Mouse (Mus musculus): ENCODE measurements around the gene Fbf1. TPM values are rescaled to one million over a fixed set of nuclear protein-coding genes. Genes with fewer than 3 reads are reported as not detected.
A peak's percentile ranks its signal among the peaks of the same experiment; 100 is the strongest.

Gene Fbf1
- total and polyA plus RNA-seq, 2 experiments from 2014 or later: 35.3 to 68.1 TPM

DNA sequence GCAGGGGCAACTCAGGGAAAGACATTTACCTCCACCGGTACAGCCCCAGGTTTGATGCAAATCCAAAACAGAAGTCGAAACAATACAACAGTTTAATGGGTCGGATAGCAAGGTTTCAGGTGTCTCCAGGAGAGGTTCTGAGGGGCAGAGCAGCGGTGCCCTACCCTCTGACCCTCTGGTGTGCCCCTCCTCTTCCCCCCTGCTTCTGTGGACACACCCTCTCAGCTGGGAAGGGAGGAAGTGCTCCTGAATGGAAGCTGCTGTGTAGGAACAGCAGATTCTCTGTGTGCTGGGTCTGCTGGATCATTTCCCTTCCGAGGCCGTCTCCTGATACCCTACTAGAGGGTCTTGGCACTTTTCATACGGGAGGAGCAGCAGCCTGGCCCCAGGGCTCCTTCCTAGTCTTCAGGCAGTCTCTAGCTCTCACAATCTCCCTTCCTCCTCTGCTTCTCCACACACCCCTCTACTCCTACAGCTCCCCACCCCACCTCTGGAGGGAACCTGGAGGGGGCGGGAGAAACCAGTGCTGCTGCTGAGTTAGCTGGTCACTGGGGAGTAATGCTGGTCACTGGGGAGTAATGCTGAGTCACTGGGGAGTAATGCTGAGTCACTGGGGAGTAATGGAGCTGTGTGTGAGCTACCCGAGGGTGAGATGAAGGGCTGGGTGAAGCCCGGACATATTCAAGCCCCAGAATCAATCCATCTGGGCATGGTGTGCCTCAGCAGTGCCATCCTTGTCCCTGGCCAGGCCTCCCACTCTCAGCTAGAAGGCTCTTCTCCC is 25.6 kb downstream of the Fbf1 start:
- peaks cover 24% of the 10 kb centered on the region; the same call in 1 of the 2 replicates for H3K36me3 ChIP-seq (ENCODE audit: insufficient read depth, low read length)
- ATAC-seq: no peak
- H3K27me3 ChIP-seq (ENCODE audit: insufficient read depth, low read length): no peaks in the 10 kb centered on the region

DNA sequence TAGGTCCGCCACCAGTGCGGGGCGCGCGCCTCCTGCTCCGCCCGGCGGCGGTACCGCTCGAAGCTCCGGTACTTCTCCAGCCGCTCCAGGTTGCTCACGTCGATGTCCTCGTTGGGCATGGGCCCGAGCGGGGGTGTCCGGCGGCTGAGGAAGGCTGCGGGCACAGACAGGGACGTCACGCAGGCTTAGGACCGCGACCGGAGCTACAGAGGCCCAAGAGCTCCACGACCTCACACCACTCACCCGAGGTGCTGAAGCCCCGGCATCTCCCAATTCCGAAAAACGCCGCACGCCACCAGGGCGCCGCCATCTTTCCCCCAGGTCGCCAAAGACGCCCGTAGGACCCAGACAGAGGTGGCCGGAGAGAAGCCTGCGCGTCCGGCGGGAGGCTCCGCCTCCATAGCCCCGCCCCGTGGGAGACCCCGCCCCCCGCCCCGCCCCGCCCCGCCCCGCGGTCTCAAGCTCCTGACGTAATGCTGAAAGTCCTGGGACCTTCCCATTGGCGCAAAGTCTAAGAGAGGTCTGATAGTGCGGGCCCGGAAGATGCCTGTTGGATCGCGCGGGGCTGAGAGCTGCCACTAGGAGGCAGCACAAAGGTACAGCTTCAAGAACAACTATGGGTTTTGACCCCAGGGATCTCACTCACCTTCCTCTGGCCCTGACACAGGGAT is 29.4 kb downstream of the Fbf1 start, which contains the start of gene Mrpl38:
Gene Mrpl38 (minus strand): TSS at position 401 of the 671 bp plus-strand sequence.
- H3K4me3 ChIP-seq (ENCODE audit: low read length): peak within 1 kb of the TSS; percentile 86
- no peaks in the 10 kb centered on the region for H3K27me3 ChIP-seq (ENCODE audit: insufficient read depth, low read length)
- TF ChIP-seq CTCF (IDR thresholded peaks at IDR 0.05; ENCODE audit: low read depth): peak; percentile 79
- H3K27ac ChIP-seq: peak within 1 kb of the TSS; percentile 69
- no peaks in the 10 kb centered on the region for H3K9me3 ChIP-seq (ENCODE audit: low read length)
- peak; percentile 97 for ATAC-seq
- peak; percentile 96 for DNase-seq (ENCODE audit: low spot score)
- no peaks in the 10 kb centered on the region for H3K4me1 ChIP-seq (ENCODE audit: insufficient read depth, low read length)
- H3K36me3 ChIP-seq (ENCODE audit: insufficient read depth, low read length): 0 out of 2 replicates have a peak, but pooled peaks cover 8% of the 10 kb centered on the region
- peak within 1 kb of the TSS; percentile 79 for H3K4me2 ChIP-seq (ENCODE audit: low read depth, low read length)
- WGBS: under 1% methylated on average over 59 of the region's 60 CpGs
- H3K9ac ChIP-seq (replicated peaks; ENCODE audit: low read length): peak within 1 kb of the TSS; percentile 75

More for the DNA sequence above, 25.6 kb downstream of the Fbf1 start:
- no peak overlapping the region for H3K9ac ChIP-seq (replicated peaks; ENCODE audit: low read length)
- H3K4me2 ChIP-seq (ENCODE audit: low read depth, low read length): no peak overlapping the region
- H3K4me3 ChIP-seq (ENCODE audit: low read length): no peak overlapping the region
- H3K9me3 ChIP-seq (ENCODE audit: low read length): no peaks in the 10 kb centered on the region
- H3K4me1 ChIP-seq (ENCODE audit: insufficient read depth, low read length): peaks cover 11% of the 10 kb centered on the region
- no peak for TF ChIP-seq CTCF (IDR thresholded peaks at IDR 0.05; ENCODE audit: low read depth)
- no peak overlapping the region for H3K27ac ChIP-seq
- no peak for DNase-seq (ENCODE audit: low spot score)
- 72% methylated on average over 10 of the region's 10 CpGs for WGBS

DNA sequence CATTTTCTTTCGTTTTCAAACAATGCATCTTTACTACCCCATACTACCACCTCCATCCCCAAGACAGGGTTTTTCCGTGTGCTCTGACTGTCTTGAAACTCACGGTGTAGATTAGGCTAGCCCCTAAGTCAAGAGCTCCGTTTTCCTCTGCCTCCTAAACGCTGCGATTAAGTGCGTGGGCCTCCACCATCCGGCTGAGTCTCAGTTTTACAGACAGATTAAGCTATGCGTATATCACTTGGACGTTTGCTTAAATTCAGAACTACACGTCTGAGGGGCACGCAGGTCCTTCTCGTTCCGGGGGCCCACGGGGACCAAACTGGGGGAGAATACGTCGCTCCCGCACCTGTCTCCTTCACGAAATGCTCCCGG is 29.9 kb downstream of the Fbf1 start:
- DNase-seq (ENCODE audit: low spot score) (peak; percentile 12), ATAC-seq (no peak)
- no peaks in the 10 kb centered on the region for H3K4me1 ChIP-seq (ENCODE audit: insufficient read depth, low read length)
- WGBS: 2% methylated on average over 20 of the region's 20 CpGs
- 0 out of 2 replicates have a peak, but pooled peaks cover 4% of the 10 kb centered on the region for H3K36me3 ChIP-seq (ENCODE audit: insufficient read depth, low read length)
- H3K4me2 ChIP-seq (ENCODE audit: low read depth, low read length): peak overlapping the region; percentile 79
- no peaks in the 10 kb centered on the region for H3K27me3 ChIP-seq (ENCODE audit: insufficient read depth, low read length)
- peak overlapping the region; percentile 75 for H3K9ac ChIP-seq (replicated peaks; ENCODE audit: low read length)
- peak overlapping the region; percentile 69 for H3K27ac ChIP-seq
- no peaks in the 10 kb centered on the region for H3K9me3 ChIP-seq (ENCODE audit: low read length)
- peak overlapping the region; percentile 86 for H3K4me3 ChIP-seq (ENCODE audit: low read length)
- no peak for TF ChIP-seq CTCF (IDR thresholded peaks at IDR 0.05; ENCODE audit: low read depth)

DNA sequence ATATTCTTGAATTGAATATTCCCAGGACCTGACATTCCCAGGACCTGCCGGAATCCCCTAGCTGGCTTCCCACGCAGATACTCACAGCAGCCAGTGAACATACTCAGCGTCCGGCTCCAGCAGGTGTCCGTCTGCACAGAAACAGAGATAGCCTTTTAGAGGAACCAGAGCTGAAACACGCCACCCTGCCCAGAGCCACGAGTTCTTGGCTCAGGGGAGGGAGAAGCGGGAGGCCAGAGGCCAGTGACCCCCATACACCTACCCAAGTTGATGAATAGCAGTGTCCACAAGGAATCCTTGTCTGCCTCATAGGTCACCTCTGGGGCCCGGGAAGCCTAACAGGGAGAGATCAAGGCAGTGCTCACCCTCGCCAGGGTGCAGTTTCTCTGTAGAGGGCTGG is 33.8 kb downstream of the Fbf1 start:
- Histone ChIP-seq H3K36me3 (ENCODE audit: insufficient read depth, low read length) (peaks cover 3% of the 10 kb centered on the region; the same call in 1 of the 2 replicates), H3K4me2 (ENCODE audit: low read depth, low read length) (no peak overlapping the region), H3K4me1 (ENCODE audit: insufficient read depth, low read length) (peaks cover 13% of the 10 kb centered on the region), H3K27ac (no peak overlapping the region), H3K27me3 (ENCODE audit: insufficient read depth, low read length) (no peaks in the 10 kb centered on the region), H3K9ac (replicated peaks; ENCODE audit: low read length) (no peak overlapping the region), H3K9me3 (ENCODE audit: low read length) (no peaks in the 10 kb centered on the region), H3K4me3 (ENCODE audit: low read length) (no peak overlapping the region)
- no peak for TF ChIP-seq CTCF (IDR thresholded peaks at IDR 0.05; ENCODE audit: low read depth)
- ATAC-seq (no peak), DNase-seq (ENCODE audit: low spot score) (no peak)
- WGBS: 90% methylated on average over 10 of the region's 10 CpGs

DNA sequence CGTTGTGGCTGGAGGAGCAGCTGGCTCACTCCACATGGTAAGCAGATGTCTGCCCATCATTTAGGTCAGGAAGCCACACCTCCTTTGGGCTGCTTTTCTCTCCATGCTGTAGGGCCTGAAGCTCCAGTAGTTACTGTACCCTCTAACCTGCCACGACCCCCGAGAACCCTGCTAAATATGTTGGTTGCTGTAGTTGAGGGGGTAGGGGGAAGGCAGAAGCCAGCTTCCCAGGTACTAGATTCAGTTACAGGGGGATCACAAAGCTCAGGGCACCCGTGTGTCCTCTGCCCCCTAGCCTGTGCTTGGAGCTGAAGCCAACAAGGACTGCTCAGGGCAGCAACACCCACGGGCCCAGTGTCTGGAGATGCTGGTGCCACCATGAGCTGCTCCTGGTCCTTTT is 34.5 kb downstream of the Fbf1 start:
- no peak for TF ChIP-seq CTCF (IDR thresholded peaks at IDR 0.05; ENCODE audit: low read depth)
- WGBS: 80% methylated on average over 5 of the region's 5 CpGs
- peaks cover 3% of the 10 kb centered on the region; the same call in 1 of the 2 replicates for H3K36me3 ChIP-seq (ENCODE audit: insufficient read depth, low read length)
- H3K9me3 ChIP-seq (ENCODE audit: low read length): no peaks in the 10 kb centered on the region
- no peak overlapping the region for H3K9ac ChIP-seq (replicated peaks; ENCODE audit: low read length)
- no peaks in the 10 kb centered on the region for H3K27me3 ChIP-seq (ENCODE audit: insufficient read depth, low read length)
- no peak overlapping the region for H3K4me2 ChIP-seq (ENCODE audit: low read depth, low read length)
- H3K4me3 ChIP-seq (ENCODE audit: low read length): no peak overlapping the region
- no peak overlapping the region for H3K27ac ChIP-seq
- DNase-seq (ENCODE audit: low spot score): no peak
- H3K4me1 ChIP-seq (ENCODE audit: insufficient read depth, low read length): peaks cover 13% of the 10 kb centered on the region
- no peak for ATAC-seq

DNA sequence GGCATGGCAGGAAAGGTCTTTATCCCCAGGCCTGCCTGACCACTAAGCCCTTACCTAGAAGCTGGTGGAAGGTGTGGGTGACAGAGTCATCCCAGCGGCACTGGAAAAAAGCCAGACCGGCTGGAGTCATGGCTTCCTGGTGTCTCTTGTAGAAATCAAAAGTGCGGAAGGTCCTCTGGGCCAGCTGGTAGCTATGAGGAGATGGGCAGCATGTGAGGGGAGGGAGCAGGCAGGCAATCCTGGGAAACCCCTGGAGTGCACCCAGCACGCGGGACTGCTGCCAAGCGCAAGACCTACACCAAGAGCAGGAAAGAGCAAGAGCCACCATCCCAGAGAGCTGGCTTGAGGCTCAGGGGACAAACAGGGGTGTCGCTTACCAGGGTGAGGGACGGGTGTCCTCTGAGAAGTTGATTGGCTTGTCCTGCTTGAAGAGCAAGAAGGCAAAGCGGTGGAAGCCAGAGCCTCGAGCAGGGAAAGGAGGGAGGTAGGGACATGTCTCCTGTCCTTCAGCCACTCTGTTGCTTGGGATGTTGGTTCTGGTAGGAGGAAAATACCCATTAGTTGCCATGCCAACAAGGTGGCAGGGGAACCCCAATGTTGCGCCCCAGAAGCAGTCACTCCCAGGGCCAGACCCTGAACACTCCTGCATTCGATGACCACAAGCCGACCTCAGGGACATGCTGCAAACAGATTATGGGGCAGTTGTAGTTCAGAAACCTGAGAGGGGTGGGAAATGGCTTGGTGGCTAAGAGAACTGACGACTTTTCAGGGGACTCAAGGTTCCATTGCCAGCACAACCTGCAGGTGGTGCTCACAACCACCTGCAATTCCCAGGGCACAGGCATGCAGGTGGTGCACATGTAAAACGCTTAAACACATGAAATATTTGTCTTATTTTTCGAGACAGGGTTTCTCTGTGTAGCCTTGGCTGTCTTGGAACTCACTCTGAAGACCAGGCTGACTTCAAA is 35.3 kb downstream of the Fbf1 start:
- peak; percentile 55 for TF ChIP-seq CTCF (IDR thresholded peaks at IDR 0.05; ENCODE audit: low read depth)
- ATAC-seq (no peak), DNase-seq (ENCODE audit: low spot score) (peak; percentile 35)
- Histone ChIP-seq H3K4me1 (ENCODE audit: insufficient read depth, low read length) (peaks cover 16% of the 10 kb centered on the region), H3K36me3 (ENCODE audit: insufficient read depth, low read length) (peaks cover 3% of the 10 kb centered on the region; the same call in 1 of the 2 replicates), H3K9me3 (ENCODE audit: low read length) (no peaks in the 10 kb centered on the region), H3K27me3 (ENCODE audit: insufficient read depth, low read length) (no peaks in the 10 kb centered on the region), H3K9ac (replicated peaks; ENCODE audit: low read length) (no peak overlapping the region), H3K4me2 (ENCODE audit: low read depth, low read length) (no peak overlapping the region), H3K4me3 (ENCODE audit: low read length) (no peak overlapping the region), H3K27ac (no peak overlapping the region)
- 82% methylated on average over 16 of the region's 16 CpGs for WGBS

Measured in hindbrain, postnatal 0 days (tissue).